Mouse (Mus musculus): Measurements from ENCODE around the gene Nav2.

Nav2 gene

DNA sequence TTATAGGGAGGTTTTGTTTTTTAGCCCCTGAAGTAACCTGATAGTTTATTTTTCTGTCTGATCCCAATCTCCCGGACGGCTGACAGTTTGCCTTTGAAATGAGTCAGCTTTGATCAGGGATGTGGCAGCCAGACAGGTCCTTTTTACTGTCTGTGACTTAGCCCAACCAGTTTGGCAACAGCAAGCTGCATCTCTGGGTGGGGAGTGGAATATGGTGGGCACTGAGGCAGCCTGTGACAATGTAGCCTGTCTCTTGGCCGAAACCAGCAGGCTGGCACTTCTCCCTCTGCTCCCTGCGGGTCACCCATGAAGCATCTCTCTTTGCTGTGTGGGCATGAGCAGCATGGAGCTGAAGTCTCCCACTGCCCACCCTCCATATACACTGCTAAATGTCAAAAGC, 421.7 kb downstream of the Nav2 start:
- no peak for DNase-seq (ENCODE audit: low spot score)

DNA sequence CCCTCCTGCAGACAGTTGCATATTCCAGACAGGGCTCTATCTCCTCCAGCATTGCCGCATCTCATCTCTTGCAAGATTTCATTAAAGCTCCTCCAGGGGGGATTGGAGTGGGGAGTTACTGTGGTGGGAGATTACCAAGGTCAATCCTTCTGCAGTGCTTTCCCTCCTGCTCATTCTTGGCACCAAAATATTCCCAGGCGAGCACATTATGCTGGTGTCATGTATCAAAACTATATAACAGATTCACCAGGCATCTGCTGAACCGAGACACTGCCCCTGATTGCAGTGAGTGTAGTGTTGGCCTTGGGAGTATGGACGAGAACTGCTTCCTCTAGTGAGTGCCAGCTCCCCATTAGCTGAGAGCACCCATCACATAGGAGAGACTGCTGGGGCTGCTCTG, 423.4 kb downstream of the Nav2 start:
- DNase-seq (ENCODE audit: low spot score) = no peak

GRCm38 (mm10) chr7:49332644-49333043, 424.1 kb downstream of the Nav2 start:
- no peak for DNase-seq (ENCODE audit: low spot score)

- DNase-seq (ENCODE audit: low spot score) = no peak
These were observed 425.6 kb downstream of the Nav2 start for GRCm38 (mm10) chr7:49334163-49334562.

- DNase-seq (ENCODE audit: low spot score) = no peak
These were observed 426.5 kb downstream of the Nav2 start for GRCm38 (mm10) chr7:49335056-49335455.

DNA sequence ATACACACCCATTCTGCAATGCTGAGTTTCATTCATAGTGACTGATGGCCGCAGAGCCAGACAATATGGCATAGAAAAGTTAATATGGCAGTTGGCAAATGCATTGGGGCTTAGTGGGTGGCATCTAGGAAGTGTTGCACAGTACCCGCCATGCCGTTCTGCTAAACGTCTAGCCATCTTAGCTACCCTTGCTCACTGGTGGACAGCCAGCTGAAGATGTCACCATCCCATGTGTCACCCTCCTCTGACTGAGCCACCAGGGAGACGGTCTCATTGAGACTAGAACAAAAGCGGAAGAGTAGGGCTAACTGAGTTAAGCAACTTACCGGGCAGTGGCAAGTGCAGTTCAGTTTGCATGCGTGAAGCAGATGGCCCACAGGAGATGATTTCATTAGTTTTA, 428.2 kb downstream of the Nav2 start:
- no peak for DNase-seq (ENCODE audit: low spot score)

GRCm38 (mm10) chr7:49337710-49338109, 429.2 kb downstream of the Nav2 start:
- DNase-seq (ENCODE audit: low spot score) = no peak

DNA sequence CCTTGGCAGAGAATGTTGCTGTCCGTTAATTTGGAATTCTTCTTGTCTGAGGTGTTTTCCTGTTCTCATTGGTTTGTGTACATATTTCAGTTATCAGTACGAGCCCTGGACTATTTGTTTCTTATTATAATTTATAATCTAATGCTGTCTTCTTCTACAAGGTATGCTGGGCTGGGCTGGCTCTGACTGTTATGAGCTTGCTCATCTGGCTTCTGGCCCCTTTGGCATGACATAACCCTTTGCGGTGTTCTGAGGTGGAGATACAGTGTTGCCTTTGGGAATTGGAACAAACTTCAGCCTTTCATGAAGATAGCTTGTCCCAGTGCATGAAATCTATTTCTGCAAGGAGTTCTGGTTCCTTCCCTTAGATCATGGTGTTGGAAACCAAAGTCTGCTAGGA, 431.4 kb downstream of the Nav2 start:
- no peak for DNase-seq (ENCODE audit: low spot score)

DNA sequence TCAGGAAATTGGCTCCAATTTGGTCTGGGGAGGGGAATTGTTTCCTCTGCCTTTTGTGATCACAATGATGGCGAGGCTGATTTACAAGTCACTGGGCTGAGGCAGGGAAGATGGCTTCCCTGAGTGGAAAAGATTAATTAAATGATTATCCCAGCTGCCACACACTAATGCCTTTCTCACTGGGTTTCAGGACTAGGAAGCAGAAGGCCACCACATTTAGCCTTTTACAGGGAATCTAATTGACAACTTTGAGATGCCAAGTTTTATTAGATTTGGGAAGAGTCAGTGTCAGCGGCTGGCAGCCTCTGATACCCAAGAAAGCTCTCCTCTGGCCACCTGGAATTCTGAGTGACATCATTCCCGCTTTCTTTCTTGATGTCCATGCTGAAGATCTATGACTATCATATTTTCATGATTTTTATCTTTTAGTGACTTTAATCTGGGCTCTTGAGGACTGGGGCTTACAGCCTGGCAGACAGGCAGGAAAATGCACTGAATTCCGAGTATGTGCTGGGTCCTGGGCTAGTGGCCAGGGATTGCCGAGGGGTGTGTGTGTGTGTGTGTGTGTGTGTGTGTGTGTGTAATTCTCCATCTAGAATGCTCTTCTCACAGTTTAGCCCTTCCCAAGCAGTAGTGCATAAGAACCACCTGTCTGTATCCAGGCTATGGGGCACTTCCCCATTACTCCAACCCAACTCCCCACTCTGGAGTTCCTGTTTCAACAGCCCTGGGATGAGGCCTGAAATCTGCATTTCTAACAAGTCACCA, 432.8 kb downstream of the Nav2 start:
- DNase-seq (ENCODE audit: low spot score) = no peak

- DNase-seq (ENCODE audit: low spot score) = no peak
These were observed 433.5 kb downstream of the Nav2 start for GRCm38 (mm10) chr7:49341919-49342529.

GRCm38 (mm10) chr7:49342556-49343080, 434.1 kb downstream of the Nav2 start:
- DNase-seq (ENCODE audit: low spot score) = no peak

- no peak for DNase-seq (ENCODE audit: low spot score)
These were observed 434.6 kb downstream of the Nav2 start for GRCm38 (mm10) chr7:49343081-49343600.

- DNase-seq (ENCODE audit: low spot score) = no peak
These were observed 435.4 kb downstream of the Nav2 start for GRCm38 (mm10) chr7:49343752-49344484.

DNA sequence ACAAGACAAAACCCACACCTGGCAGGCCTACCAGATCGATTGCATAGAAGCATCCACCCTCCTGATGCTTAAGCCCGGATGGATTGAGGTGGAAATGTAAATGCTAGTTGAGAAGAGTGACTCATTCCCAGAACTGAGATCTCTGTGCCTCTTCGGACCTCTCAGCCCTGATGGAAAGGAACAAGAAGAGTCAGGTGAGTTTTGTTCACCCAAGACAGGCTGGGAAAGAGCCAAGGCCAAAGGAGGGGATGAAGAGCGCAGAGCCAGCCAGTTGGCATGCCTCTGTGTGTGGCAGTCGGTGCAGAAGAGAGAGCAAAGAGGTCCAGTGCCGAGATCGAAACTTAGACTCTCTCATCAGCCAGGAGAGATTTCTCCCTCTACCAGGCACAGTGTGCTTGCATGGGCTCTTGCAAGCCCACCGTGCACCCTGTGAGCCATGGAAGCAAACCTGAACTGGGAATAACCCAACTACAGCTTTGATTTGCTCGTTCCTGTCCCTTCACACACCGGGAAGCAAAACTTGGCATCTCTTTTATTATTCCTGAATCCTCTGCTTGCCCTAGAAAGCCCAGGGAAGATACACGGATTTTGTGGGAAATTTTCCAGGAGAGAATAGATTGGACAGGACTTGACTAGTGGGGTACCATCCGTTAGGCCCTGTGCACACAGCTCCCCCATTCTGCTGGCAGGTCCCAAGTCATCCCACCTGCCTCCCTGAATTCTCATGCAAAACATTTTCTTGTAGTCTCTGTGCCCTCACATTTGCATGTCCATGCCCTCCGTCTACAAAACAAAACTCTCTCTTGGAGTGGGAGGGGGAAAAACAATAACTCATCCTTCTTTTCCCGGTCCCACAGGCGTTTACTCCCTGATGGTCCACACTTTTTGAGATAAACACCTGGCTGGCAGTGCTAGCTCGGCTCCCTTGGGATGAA, 439.1 kb downstream of the Nav2 start:
- no peak for DNase-seq (ENCODE audit: low spot score)

GRCm38 (mm10) chr7:49348636-49349035, 440.1 kb downstream of the Nav2 start:
- DNase-seq (ENCODE audit: low spot score) = no peak

DNA sequence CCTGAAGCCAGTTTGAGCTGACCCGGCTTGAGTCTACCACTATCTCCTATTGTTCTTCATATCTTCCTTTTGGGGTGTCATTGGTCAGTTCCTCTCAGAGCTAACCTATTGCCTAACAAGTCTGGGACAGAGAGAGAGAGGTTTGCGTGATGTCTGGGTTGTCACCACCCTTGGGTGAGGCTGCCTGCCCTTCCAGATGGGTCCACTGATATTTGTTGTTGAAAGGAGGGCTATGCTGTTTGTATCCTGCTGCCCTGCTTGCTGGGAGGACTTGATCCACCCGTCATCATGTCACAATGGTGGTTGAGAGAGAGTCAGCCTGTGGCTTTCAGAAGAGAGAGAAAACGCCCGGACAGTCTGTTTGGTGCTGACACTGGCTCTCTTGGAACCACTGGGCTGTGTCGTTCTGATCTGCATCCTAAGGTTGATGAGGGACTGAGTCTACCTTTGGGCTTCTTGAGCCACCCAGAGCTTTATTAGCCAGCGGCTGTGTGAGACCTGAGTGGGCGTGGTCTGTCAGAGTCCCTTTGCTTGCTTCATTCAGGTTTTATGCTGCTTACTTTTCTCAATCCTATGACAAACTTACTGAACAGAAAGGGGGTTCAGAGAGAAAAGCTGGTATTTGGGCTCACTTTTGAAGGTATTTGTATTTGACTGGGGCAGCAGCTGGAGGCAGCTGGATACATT, 441.9 kb downstream of the Nav2 start:
- DNase-seq (ENCODE audit: low spot score) = no peak

DNA sequence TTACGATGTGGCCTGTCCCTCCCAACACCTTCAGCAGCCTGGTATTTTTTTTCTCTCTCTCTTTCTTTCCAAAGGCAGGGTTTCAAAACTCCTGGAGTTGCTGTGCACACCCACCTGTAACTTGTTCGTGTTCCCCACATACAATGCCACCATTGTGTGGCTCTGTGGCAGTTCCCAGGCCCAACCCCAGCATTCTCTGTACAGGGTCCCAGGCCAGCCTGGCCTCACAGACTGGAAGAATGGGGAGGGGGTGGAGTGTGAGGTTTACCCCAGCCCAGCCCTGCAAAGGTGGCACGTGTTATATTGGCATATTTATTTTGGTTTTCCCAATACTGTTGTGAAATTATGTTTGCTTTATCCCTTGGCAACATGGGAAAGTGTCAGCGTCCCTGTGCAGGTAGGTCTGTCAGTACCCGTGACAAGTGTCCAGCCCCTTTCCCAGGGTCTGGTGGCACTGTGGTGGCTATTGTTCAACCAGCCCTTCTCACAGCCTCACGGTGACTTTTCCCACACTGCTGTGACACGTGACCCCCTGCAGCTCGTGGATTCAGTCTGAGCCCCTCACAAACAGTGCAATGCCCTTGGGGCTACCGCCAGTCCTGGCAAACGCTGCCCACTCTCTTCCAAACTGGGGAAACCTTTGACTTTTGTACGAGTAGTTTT, 443.2 kb downstream of the Nav2 start:
- no peak for DNase-seq (ENCODE audit: low spot score)

DNA sequence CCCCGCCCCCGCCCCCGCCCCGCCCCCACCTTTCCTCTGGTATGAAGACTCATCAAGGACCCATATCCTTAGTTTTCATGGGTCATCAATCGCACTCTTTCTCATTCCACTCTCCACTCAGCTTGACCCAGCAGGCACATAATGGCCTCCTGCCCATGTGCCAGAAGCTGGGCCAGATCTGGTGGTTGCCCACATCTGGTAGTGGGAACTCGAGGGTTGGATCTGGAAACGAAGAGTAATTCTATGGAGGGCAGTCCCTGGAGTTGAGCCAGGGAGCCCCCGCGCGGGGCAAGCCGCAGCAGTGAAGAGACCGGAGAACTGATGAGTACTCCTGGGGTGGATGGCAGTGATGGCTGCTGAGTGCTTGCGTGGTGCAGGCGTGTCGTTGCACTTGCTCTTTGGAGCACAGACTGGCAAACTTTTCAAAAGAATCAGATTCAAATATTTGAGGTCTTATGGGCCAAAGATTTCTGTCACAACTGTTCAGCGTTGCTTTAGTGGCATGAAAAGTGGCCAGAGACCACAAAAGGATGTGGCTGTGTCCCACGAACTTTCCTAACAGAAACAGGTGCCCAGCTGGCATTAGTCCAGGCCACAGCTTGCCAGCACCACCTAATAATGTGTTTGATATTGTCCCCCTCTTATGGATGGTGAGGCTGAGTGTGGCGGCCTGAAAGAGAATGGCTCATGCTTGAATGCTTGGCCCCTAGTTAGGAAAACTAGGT, 449.1 kb downstream of the Nav2 start:
- DNase-seq (ENCODE audit: low spot score) = no peak

- no peak for DNase-seq (ENCODE audit: low spot score)
These were observed 450.6 kb downstream of the Nav2 start for GRCm38 (mm10) chr7:49359120-49359519.

DNA sequence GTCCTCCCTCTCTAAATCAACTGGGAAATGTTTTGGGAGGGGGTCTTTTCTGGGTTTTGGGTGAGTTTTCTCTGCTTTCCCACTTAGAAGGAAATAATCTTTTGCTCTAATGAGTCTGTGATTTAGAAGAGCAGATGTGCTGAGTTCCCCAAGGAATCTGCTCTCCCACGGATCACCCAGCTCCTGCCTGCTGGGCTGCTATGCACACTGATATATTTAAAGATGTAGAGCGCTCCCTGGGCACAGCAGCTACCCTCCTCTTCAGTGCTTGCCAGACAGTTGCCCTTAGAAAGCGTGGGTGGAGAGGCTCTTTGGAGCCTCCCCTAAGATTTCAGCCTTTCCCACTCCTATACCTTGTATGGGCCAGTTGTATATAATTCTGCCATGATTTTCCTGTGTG, 452.1 kb downstream of the Nav2 start:
- DNase-seq (ENCODE audit: low spot score) = no peak
